Mouse (Mus musculus) c-Kit-positive CD71-positive TER-119-positive erythroid progenitor cells, embryonic 14.5 days (primary cell): ENCODE results near the gene 4933427D14Rik.

Experiments
- DNase-seq: peaks from one replicate; pipeline ENCODE4 v3.0.0-alpha.2; 2013; ENCODE audit warnings: low spot score

The 4933427D14Rik gene

DNA sequence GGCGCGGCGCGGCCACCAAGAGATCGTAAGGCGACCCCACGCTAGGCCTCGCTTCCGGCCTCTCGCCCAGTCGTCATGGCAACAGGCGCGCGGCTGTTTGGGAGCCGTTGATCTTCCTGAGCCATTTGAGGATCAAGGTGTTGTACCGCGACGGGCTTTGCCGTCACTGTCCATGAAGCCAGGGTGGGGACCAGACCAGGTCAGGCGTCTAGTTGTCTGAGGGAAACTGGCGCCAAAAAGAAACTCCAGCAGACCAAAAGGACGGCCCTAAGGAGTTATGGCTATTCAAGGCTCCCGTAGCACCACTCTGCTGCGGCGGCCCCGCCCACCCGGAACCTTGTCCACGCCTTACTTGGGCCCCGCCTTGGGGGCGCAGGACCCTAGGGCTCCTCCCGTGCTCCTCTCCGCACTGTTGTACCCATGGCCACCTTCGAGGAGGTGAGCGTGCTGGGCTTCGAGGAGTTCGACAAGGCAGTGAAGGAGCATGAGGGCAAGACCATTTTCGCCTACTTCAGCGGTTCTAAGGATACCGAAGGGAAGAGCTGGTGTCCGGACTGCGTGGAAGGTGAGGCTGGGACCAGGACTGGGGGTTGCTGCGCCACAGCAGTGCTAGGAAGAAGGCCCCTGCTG is at the start of gene 4933427D14Rik, which contains the start of gene Txndc17:
Gene 4933427D14Rik, minus strand, starts transcription at position 256 of the 630 bp plus-strand sequence.
Gene Txndc17, plus strand, starts transcription at position 344 of the 630 bp plus-strand sequence.
- peak; percentile 76 for DNase-seq

DNA sequence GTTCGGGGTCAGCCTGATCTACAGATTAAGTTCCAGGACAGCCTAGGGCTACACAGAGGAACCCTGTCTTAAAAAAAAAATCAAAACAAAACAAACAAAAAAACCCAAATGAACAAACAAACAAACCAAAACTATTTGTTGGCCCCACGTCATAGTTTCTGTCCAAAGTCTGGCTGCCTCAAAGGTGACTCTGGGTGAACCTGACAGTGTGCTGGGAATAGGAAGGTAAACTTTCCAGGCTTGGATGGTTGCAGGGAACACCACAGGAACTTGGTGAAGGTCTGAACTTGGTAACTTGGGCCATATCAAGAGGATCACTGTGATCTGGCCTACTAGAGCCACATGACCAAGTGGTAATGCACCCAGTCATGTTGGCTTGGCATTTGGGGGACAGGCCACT is 49.2 kb upstream of the 4933427D14Rik start:
- no peak for DNase-seq

DNA sequence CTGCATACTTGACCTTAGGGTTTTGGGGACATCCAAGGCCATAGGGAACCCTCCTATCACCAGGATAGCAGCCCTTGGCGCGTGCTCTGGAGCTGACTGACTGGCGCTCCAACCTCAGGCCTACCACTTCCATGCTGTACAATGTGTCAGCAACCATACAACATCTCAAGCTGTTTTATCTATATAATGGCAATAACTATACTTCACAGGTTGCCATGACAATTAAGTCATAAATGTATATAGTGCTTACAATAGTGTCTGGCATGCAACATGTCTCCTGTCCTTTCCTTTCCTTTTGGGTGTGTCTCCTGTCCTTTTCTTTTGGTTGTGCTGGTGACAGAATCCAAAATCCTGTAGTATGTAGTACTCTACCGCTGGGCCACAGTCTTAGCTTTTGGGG is 48.4 kb upstream of the 4933427D14Rik start:
- DNase-seq: no peak

DNA sequence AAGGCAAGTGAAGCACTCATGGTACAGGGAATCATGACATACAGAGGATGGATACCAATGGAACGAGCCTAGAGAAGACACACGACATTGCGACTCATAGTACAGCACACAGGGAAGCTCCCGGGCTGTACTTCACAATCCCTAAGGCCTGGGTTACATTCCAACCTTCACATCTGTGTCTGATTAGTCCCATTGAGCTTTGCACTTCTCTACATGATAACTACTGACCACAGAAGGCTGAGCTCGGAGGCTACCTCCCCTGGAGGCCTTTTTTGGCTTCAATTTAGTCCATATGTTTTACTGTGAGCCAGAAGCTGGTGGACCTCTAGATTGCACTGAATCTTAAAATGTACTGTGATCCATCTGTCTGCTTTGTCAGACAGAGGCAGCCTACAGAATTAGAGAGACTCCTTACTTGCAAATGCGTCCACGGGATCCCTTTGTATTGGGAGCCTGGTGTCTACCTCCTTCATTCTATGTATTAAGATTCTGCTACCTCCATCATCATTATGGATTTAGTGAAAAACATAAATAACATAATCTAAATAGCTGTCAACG is 38.0 kb upstream of the 4933427D14Rik start:
- DNase-seq: no peak

DNA sequence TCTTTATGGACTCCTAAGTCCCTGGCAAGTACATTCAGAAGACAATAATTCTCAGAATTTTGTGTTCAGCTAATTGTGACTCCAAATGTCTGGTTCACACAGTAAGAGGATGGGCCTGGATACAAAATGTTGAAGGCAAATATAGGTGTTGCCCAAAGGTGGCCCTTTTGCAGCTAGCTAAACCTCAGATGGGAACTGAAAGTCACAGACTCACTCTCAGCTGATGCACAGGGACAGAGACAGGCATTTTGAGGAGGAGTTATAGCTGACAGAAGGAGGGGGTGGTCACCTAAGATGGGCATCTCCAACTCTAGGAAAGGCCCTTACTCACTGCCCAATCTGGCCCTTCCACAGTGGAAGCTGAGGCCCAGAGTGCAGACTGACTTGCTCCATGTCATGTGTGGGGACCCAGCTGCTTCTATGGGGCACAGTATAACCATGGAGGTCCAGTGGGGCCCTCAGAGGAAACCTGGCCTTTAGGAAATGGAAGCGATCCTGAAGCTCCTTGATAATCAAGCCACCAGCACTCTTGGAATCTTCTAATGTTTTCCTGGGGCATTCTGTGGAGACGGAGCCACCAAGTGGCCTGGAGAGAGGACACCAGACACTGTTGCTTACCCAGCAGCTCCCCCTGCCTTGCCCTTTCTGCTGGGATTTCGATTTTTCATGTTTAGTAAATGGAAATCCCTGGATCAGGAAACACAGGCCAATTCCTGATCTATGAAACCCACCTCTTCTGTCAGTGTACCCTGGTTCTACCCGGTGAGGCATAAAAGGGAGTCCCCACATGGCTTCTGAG is 33.0 kb upstream of the 4933427D14Rik start:
- DNase-seq: no peak

DNA sequence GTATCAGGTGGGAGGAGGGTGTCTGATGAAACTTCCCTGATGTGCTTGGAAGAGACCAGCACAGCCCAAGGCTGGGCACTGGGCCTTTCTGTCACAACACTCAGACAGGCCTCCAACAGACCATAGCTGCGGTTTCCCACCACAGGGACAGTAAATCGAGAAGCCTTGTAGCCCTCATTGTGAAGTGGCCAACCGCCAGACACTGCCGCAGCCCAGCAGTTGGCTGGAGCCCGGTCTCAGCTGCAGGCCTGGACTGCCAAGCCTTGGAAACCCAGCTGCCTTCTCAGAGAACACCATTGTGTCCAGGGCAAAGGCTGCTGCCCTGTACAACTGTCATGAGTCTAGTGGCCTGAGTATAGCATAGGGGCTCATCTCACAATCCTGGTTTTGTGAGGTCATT is 26.8 kb upstream of the 4933427D14Rik start:
- no peak for DNase-seq

DNA sequence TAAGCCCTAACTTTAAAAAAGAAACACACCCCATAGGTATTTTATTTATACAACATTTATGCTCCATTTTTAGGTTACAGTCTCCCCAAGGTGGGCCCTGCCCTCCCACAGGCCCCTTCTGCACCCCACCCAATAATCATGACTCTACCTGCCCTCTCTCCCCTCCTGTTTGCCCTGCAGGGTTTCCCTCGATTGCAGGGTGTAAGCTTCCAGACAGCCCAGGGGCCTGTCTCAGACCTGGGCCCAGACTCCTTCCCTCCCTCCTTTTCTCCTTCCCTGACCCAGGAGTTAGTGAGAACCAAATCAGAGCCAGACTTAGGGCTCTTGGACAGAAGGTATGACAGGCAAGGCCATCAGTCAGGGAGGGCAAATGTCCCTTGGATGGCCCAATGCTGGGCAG is 25.7 kb upstream of the 4933427D14Rik start:
- no peak for DNase-seq

DNA sequence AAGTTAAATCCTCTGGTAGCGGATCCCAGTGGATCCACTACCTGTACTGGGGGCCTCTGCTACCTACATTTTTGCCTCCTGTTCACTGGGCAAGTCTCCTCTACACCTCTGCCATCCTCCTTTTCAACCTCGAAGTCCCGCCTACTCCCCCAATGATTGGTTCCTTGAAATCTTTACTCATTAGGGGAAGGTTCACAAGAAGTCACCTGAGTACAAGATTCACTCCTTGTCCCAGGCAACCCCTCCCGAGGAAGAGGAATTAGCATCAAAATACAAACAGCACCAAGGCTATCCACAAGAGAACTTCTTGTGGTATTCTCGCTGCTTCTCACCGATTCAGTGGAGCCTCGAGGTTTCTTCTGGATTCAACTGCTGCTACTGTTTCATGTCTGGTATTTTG is 24.8 kb upstream of the 4933427D14Rik start:
- no peak for DNase-seq

DNA sequence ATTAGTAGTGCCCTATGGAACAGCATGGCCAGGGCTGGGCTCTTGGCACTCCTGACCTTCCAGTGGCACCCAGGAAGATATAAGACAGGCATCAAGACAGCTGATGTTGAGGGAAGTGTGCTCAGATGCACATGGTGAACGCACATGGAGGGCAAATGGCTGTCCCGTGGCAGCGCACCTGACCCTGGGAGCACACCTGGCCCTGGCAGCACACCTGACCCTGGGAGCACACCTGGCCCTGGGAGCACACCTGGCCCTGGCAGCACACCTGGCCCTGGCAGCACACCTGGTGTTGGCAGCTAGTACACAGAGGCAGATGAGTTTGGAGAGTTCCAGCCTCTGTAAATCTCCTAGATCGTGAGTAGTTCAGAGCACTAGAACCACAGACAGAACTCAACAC is 21.3 kb upstream of the 4933427D14Rik start:
- DNase-seq: no peak

DNA sequence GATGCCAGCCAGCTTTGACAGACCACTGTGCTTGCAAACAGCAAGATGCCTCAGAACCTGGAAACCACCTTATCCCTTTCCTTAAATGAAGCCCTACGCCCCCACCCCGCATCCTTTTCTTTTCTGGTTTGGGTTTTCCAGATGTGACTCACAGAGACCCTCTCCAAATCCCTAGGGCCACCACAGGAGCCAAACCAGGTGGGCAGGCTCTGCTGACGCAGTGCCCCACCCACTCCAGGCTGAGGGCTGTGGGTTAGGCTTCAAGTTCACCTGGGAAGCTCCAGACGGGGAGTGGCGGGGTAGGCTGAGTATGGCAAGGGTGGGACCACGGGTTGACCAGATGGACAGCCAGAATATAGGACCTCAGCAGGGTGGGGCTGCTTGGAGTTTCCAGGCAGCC is 19.6 kb upstream of the 4933427D14Rik start:
- no peak for DNase-seq

DNA sequence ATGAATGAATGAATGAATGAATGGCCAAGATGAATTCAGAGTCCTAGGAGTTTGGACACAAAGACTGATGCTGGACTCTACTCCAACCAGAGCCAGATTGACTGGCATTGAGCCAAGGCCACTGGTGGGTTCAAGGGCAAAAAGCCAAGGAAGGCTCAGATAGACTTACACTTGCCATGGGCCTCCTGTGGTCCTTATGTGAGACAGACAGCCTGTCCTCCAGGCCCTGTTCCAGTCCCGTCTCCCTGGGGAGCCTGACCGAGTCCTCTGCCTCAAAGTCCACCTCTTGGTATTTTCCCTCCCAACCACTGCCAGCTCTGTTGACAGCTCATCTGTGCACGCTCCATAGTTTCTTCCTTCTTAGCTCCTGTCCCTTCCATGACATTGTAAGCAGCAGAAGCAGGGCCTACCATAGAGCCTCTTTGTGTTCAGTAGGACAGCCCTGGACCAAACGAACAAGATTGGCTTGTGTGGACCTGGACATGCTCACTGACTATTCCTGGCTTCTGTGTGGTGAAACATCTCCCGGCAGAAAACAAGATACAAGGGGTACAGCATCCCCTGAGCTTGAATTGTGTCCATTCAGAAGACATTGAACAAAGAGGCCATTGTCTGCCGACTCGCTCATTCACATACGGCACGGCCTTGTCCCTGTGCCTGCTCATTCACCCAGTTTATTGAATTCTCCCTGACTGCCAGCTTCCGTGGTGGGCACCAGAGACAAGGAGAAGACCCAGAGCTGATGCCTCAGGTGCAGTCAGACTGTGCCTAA is 18.9 kb upstream of the 4933427D14Rik start:
- DNase-seq: no peak

DNA sequence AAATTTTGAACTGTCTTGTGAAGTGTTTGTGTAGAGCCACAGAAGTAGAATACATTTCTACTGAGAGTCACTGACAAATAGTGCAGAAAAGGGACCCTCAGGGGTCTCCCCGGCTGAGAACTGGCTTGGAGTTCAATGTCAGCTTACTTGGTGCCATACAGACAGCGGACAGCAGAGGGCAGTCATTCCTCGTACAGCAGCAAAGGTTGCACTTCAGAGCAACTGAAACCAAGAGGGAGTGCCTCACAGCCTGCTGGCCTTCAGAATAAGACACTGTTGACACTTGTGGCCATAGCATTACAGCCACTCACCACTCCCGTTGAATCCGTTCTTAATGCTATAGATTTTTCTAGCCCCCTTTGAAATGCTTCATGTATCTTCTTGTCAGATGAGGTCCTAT is 17.6 kb upstream of the 4933427D14Rik start:
- peak; percentile 32 for DNase-seq

DNA sequence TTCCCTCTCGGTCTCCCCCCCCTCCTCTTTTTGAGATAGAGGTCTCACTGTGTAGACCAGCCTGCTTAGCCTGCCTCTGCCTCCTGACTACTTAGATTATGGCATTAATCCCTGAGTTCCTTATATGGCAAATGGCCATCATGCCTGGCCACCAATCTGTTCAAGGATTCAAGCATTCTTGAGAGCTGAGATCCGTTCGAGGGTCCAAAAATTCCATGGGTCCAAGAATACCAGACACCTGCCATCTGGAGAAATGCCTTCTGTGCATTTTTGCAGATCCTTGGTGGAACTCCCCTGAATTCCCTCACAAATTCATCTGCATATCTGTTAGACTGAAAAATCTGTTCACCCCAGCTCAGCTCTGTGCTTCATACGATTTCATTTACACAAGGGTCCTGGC is 16.2 kb upstream of the 4933427D14Rik start:
- no peak for DNase-seq

DNA sequence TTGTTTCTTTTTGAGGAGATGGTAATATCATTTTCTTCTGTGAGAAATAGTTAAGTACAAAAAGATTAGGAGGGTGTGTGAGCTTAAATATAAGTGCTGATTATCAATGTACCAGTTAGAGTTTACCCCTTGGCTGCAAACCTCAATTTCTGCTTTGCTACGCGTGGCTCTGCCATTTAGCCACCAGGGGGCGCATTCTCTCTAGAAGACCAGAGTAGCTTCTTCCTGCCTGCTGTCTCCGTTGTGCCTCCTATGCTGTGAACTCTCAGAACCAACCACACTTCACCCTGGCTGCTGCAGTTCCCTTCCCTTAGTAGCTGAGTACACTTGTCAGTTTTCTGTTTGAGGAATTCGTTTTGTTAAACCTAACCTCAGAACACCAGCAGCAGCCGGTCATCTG is 14.0 kb upstream of the 4933427D14Rik start:
- peak; percentile 69 for DNase-seq

DNA sequence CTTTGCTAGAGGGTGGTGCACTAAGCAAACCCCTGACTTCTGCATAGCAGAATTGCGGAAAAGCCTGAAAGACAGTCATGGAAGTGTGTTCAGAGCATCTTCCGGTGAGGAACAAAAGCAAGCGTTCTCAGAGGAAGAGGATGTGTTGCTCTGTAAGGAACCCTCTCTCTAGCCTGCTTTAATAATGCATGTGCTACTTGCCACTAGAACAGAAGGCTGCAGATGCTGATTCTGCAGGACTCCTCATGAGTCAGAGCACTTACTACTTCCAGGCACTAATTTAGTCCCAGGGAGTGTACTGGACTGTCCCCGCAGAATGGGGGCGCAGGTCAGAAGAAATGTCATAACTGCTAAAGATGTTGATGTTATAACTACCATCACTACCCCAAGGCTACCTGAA is 9.9 kb upstream of the 4933427D14Rik start:
- DNase-seq: no peak

DNA sequence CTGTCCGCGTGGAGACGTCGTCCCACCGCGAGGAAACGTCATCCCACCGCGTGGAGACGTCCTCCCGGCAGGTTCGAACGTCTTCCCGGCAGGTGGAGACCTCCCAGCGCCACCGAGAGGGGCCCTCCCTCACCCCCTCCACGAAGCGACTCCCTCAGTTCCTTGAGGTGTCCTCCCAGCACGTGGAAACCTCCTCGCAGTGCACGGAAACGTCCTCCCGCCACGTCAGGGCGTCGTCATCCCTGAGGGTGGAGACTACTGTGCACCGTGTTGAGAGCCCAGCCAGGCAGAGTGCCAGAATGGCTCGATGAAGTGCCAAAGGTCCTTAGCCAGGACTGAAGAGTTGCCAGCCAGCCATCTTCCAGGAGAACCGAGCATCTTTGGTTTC is 8.1 kb upstream of the 4933427D14Rik start, which contains the start of gene Med31:
Gene Med31, minus strand, starts transcription at position 183 of the 388 bp plus-strand sequence.
- DNase-seq: peak; percentile 55

DNA sequence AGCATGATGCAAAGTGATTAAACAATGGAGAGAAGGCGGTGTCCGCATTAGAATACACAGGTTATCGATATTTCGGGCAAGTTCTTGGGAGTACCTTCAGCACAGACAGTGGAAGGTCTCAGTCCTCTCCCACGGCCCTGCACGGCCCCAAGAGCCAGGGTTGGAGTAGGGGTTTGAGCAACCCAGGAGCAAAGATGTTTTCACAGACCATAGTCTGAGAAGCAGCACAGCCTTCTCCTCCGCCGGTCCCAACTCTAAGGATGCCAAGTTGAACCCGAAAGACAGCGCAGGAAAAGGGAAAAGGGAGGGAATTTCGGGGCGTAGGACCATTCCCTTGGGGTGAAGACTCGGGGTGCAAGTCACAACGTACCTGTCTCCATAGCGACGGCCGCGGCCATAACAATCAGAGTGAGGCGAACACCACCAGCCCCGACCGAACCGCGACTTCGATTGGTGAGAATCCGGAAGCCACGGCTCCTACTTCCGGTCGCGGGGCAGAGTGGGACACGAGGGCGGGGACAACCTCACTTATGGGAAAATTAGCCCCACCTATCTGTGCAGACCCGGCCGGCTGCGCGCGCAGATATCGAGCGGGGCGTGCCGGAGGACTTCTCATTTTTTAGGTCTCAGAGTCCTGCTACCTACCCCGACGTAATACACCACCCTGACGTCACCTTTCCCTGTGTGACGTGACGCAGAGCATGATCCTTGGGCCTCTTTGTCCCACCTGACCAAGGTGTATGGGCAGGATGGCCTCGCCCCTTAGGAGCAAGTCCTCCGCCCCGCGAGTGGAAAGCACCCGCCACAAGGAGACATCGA is 7.5 kb upstream of the 4933427D14Rik start:
- peak; percentile 95 for DNase-seq

DNA sequence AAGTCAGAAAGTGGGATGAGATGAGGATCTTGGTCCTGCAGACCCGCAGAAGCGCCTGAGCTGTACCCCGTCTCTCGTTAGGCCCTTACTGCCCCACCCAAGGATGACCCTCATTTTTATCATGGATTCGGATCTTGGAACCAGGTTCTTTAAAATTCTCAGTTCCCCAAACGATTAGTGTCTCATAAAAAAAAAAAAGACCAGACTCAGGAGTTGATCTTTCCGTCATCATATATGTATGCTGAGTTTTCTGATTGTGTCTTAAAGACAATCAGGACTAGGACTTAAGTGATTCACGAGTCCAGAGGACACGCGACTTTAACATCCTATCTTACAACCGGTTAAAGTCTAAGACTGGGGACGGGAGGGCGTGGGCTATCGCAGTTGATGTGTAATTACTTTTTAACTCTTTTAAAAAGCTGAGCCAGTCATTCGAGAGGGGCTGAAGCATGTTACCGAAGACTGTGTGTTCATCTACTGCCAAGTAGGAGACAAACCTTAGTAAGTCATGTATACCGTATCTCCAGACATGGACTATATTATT is 647 bp upstream of the 4933427D14Rik start:
- peak; percentile 8 for DNase-seq

DNA sequence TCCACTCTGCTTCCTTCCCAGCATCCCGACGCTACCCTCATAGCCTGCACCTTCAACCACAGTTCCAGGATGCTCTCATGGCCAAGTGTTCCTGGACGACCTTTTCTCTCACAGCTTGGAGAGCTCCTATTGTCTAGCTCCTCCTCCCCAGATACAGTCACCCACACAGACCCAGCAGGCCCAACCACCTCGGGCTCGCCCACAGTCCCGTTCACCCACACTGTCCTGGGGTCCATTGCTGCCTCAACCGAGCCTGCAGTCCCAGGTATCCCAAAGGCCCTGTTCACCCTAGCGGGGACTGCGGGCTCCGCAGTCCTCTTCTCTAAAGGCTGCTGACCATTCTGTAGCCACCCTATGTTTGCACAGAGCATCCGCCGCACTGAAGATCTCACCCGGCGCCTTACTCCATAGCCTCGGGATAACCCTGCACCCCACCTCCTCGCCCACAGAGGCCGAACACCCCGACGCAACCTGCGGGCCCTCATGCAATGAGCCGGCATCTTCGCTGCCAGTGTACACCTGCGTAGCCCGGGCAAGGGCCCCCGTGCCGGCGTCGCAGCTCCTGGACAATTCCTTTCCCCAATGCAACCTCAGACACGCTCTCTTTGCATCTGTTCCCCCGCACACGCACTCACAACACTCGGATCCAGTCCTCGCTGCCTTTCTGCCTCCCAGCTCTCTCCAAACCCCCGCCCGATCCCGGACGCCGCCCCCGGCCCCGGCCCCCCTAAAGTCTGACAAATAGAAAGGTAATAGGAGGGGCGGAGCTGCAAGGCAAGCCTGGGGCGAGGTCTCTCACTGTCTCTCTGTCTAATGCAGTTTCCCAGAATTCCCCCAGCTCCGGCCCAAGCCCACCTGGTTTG is 687 bp downstream of the 4933427D14Rik start, which contains the start of gene Gm43951:
Gene Gm43951, minus strand, starts transcription at position 500 of the 863 bp plus-strand sequence.
- DNase-seq: peak; percentile 8

DNA sequence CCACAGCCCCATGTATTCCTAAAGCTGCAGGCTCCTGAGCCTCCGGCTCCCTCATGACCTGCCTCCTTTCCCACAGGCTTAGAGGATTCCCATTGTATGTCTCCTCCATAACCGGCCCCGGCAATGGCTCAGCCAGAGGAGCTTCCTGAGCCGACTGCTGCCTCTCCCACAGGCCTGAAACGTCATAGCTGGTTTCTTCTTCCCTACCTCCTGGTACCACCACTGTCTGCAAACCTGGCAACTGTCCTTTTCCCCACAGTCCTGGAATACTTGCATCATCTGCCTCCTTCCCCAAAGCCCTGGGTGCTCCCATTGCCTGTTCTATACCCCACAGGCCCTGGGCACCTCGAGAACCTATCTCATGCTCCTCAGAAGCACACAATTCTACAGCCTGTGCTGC is 2.0 kb downstream of the 4933427D14Rik start:
- DNase-seq: no peak
